Mouse (Mus musculus): ENCODE results near the gene Mrpl2. TPM values are rescaled to one million over a fixed set of nuclear protein-coding genes. Genes with fewer than 3 reads are reported as not detected.

Mrpl2 gene
- polyA plus RNA-seq, 1 experiment from 2014 or later, result 59.9 TPM

DNA sequence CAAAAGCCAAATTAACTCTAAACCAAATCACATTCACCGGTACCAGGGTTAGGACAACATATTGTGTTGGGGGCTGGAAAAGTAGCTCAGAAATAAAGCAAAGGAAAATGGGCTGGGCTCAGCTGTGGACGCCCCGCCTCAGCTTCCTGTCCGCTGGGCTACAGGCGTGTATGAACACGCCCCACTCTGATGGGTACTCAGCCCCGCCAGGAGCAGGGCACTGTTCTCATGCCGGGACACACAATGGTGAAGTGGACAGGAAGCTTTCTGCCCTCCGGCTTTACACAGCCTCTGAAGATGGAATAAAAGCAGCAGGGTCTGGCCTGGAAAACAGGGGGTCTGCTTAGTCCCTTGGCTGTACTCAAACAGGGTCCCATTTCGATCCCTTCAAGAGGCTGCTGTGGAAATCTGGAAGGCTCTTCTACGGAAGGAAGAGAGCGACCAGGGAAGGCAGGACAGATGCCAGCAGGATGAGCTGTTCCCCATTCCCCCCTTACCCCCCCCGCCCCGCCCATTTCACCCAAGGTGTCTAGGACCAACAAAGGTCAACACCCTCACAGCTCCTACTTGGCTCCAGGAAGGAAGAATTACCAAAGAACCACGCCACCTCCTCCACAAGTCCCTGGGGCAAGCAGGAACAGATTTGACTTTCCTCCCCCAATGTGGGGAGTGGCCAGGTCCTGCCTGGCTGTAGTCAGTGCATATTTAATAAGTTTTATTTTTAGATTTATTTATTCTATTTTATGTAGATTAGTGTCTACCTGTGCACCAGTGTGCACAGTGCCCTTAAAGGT is 36.1 kb upstream of the Mrpl2 start:
- no peak overlapping the region for H3K9ac ChIP-seq (replicated peaks; ENCODE audit: low read depth, low read length)
- H3K36me3 ChIP-seq (ENCODE audit: control insufficient read depth, insufficient read depth, low read length), result no peaks in the 10 kb centered on the region
- H3K27ac ChIP-seq (ENCODE audit: low read depth, low read length), result no peak overlapping the region
- no peaks in the 10 kb centered on the region for H3K9me3 ChIP-seq (ENCODE audit: control insufficient read depth, low read length)
- H3K4me3 ChIP-seq (ENCODE audit: low read depth, low read length), result no peak overlapping the region; the same call in 1 of the 2 replicates
- H3K4me1 ChIP-seq (ENCODE audit: control insufficient read depth, insufficient read depth, low read length), result peaks cover 10% of the 10 kb centered on the region; the same call in 1 of the 2 replicates
- ATAC-seq (ENCODE audit: low read depth), result no peak
- 48% methylated on average over 15 of the region's 15 CpGs for WGBS
- H3K27me3 ChIP-seq (ENCODE audit: control insufficient read depth, insufficient read depth, low read length), result no peaks in the 10 kb centered on the region
- no peak overlapping the region for H3K4me2 ChIP-seq (ENCODE audit: low read depth, low read length)

DNA sequence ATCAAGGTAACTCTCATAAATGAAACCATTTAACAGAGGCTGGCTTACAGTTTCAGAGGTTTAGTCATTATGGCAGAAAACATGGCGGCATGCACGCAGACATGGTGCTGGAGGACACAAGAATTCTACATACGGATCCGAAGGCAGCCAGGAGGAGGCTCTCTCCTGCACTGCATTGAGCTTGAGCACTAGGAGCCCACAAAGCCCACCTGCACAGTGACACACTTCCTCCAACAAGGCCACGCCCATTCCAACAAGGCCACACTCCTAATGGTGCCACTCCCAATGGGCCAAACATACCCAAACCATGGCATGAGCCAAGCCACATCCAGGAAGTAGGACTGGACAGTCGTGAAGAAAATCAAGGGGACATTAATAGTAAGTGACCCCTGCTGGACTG is 34.7 kb upstream of the Mrpl2 start:
- Histone ChIP-seq H3K27ac (ENCODE audit: low read depth, low read length) (no peak overlapping the region), H3K4me3 (ENCODE audit: low read depth, low read length) (no peak overlapping the region), H3K9me3 (ENCODE audit: control insufficient read depth, low read length) (no peaks in the 10 kb centered on the region), H3K36me3 (ENCODE audit: control insufficient read depth, insufficient read depth, low read length) (no peaks in the 10 kb centered on the region), H3K4me2 (ENCODE audit: low read depth, low read length) (no peak overlapping the region), H3K9ac (replicated peaks; ENCODE audit: low read depth, low read length) (no peak overlapping the region), H3K27me3 (ENCODE audit: control insufficient read depth, insufficient read depth, low read length) (no peaks in the 10 kb centered on the region), H3K4me1 (ENCODE audit: control insufficient read depth, insufficient read depth, low read length) (peaks cover 6% of the 10 kb centered on the region; the same call in 1 of the 2 replicates)
- 93% methylated on average over 6 of the region's 6 CpGs for WGBS
- ATAC-seq (ENCODE audit: low read depth), result no peak

DNA sequence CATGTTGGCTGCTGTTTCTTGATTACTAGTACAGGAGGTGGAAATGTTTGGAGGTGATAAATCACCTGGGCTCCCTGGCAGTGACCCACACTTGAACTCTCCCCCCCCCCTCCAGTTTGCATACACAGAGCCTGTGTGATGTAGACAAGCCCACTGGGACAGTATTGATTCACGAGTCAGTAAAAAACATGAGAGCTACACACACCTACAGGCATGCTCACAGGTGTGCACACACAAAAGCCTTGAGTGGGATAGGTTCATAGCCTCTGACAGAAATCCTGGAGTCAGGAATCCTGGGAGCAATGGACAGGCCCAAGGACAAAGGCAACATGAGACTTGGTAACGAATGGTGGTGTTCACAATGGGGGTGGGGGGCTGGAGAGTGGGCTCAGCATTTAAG is 33.8 kb upstream of the Mrpl2 start:
- H3K9me3 ChIP-seq (ENCODE audit: control insufficient read depth, low read length), result no peaks in the 10 kb centered on the region
- peaks cover 6% of the 10 kb centered on the region; the same call in 1 of the 2 replicates for H3K4me1 ChIP-seq (ENCODE audit: control insufficient read depth, insufficient read depth, low read length)
- WGBS, result 35% methylated on average over 2 of the region's 2 CpGs
- H3K27ac ChIP-seq (ENCODE audit: low read depth, low read length), result no peak overlapping the region
- no peak overlapping the region for H3K4me2 ChIP-seq (ENCODE audit: low read depth, low read length)
- no peaks in the 10 kb centered on the region for H3K36me3 ChIP-seq (ENCODE audit: control insufficient read depth, insufficient read depth, low read length)
- H3K9ac ChIP-seq (replicated peaks; ENCODE audit: low read depth, low read length), result no peak overlapping the region
- H3K27me3 ChIP-seq (ENCODE audit: control insufficient read depth, insufficient read depth, low read length), result no peaks in the 10 kb centered on the region
- no peak for ATAC-seq (ENCODE audit: low read depth)
- H3K4me3 ChIP-seq (ENCODE audit: low read depth, low read length), result no peak overlapping the region

DNA sequence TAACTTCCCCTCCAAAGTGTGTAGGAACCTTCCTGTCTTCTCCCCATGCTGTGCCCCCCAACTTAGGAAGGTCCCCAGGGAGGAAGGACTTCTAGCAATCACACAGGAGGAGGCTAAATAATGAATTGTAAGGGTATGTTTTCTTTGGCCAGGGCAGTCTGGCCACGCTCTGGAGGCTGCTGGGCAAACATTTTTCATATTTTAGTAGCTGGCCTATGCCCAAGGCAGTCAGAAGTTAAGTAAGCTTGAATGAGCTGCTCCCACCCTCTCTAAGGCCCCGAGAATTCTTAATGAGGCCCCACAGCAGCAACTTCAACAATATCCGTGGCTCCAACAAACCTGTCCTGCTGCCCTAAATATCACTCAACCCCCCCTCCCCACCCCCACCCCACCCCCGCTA is 33.2 kb upstream of the Mrpl2 start:
- no peaks in the 10 kb centered on the region for H3K9me3 ChIP-seq (ENCODE audit: control insufficient read depth, low read length)
- peaks cover 12% of the 10 kb centered on the region; the same call in 1 of the 2 replicates for H3K4me1 ChIP-seq (ENCODE audit: control insufficient read depth, insufficient read depth, low read length)
- H3K27ac ChIP-seq (ENCODE audit: low read depth, low read length), result no peak overlapping the region
- no peak overlapping the region for H3K4me3 ChIP-seq (ENCODE audit: low read depth, low read length)
- H3K27me3 ChIP-seq (ENCODE audit: control insufficient read depth, insufficient read depth, low read length), result no peaks in the 10 kb centered on the region
- 17% methylated on average over 4 of the region's 4 CpGs for WGBS
- no peak overlapping the region for H3K9ac ChIP-seq (replicated peaks; ENCODE audit: low read depth, low read length)
- H3K4me2 ChIP-seq (ENCODE audit: low read depth, low read length), result no peak overlapping the region
- ATAC-seq (ENCODE audit: low read depth), result no peak
- no peaks in the 10 kb centered on the region for H3K36me3 ChIP-seq (ENCODE audit: control insufficient read depth, insufficient read depth, low read length)

DNA sequence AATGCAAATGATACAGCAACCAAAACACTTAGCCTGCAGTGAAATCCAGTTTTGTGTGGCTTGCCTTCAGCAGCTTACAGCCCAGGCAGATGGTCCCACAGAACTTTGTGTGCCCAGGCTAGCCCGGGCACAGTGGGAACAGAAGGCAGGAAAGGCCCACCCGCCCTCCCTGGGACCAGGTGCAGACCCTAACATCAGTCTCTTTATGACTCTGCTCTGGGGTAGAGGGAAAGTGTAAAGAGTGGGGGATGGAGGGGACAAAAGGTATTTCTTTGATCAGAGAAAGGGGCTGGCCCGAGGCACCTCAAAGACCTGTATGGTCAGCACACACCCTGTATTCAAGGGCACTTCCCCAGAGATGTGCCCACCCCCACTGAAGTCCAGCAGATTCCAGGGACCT is 32.8 kb upstream of the Mrpl2 start:
- Histone ChIP-seq H3K36me3 (ENCODE audit: control insufficient read depth, insufficient read depth, low read length) (no peaks in the 10 kb centered on the region), H3K4me2 (ENCODE audit: low read depth, low read length) (no peak overlapping the region), H3K4me3 (ENCODE audit: low read depth, low read length) (no peak overlapping the region), H3K4me1 (ENCODE audit: control insufficient read depth, insufficient read depth, low read length) (peaks cover 13% of the 10 kb centered on the region; the same call in 1 of the 2 replicates), H3K9ac (replicated peaks; ENCODE audit: low read depth, low read length) (no peak overlapping the region), H3K27ac (ENCODE audit: low read depth, low read length) (no peak overlapping the region), H3K27me3 (ENCODE audit: control insufficient read depth, insufficient read depth, low read length) (no peaks in the 10 kb centered on the region), H3K9me3 (ENCODE audit: control insufficient read depth, low read length) (no peaks in the 10 kb centered on the region)
- WGBS, result 24% methylated on average over 3 of the region's 3 CpGs
- ATAC-seq (ENCODE audit: low read depth), result no peak

DNA sequence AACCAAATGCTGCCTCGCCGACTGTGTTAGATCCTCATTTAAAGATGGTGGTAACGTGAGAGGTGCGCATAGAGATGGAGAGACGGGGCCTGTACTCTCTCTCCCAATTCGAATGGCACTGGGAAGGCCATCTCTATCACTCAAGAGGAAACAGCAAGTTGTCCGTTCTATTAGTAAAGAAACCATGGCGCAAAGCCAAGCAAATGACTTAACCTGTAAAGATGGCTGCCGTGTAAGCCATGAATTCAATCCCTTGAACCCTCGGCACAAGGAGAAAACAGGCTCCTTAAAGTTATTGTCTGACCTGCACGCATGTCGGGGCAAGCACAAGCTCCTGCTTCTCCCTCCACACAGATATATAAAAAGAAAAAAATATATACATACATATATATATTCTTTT is 28.2 kb upstream of the Mrpl2 start:
- H3K36me3 ChIP-seq (ENCODE audit: control insufficient read depth, insufficient read depth, low read length), result no peaks in the 10 kb centered on the region
- no peak overlapping the region for H3K9ac ChIP-seq (replicated peaks; ENCODE audit: low read depth, low read length)
- 28% methylated on average over 12 of the region's 12 CpGs for whole genome bisulfite sequencing
- no peaks in the 10 kb centered on the region for H3K9me3 ChIP-seq (ENCODE audit: control insufficient read depth, low read length)
- H3K4me3 ChIP-seq (ENCODE audit: low read depth, low read length), result no peak overlapping the region
- no peaks in the 10 kb centered on the region for H3K27me3 ChIP-seq (ENCODE audit: control insufficient read depth, insufficient read depth, low read length)
- H3K4me1 ChIP-seq (ENCODE audit: control insufficient read depth, insufficient read depth, low read length), result peaks cover 45% of the 10 kb centered on the region
- H3K27ac ChIP-seq (ENCODE audit: low read depth, low read length), result no peak overlapping the region
- no peak overlapping the region for H3K4me2 ChIP-seq (ENCODE audit: low read depth, low read length)
- no peak for ATAC-seq (ENCODE audit: low read depth)

DNA sequence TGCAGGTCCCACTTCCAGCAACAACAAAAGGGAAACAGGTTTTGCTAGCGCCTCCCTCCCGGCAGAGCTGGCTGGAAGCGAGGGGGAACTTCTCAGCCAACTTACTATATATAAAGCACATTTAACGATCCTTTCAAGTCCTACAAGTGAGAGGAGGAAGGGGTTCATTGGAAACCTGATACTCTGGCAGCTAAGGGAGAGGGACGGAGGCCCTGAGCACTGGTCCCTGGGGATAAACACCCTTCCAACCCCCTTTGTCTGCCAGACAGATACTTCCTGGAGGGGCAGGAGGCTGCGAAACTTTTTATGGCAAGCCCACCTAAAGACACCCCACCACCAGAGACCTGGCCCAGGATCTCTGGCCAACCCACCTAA is 27.6 kb upstream of the Mrpl2 start:
- H3K4me1 ChIP-seq (ENCODE audit: control insufficient read depth, insufficient read depth, low read length), result peaks cover 41% of the 10 kb centered on the region
- H3K27me3 ChIP-seq (ENCODE audit: control insufficient read depth, insufficient read depth, low read length), result no peaks in the 10 kb centered on the region
- peak overlapping the region; percentile 48 for H3K27ac ChIP-seq (ENCODE audit: low read depth, low read length)
- WGBS, result 12% methylated on average over 6 of the region's 6 CpGs
- H3K9ac ChIP-seq (replicated peaks; ENCODE audit: low read depth, low read length), result peak overlapping the region; percentile 18; the same call in 1 of the 2 replicates
- no peaks in the 10 kb centered on the region for H3K9me3 ChIP-seq (ENCODE audit: control insufficient read depth, low read length)
- H3K36me3 ChIP-seq (ENCODE audit: control insufficient read depth, insufficient read depth, low read length), result no peaks in the 10 kb centered on the region
- peak overlapping the region; percentile 28; the same call in 1 of the 2 replicates for H3K4me2 ChIP-seq (ENCODE audit: low read depth, low read length)
- no peak overlapping the region for H3K4me3 ChIP-seq (ENCODE audit: low read depth, low read length)
- ATAC-seq (ENCODE audit: low read depth), result no peak

DNA sequence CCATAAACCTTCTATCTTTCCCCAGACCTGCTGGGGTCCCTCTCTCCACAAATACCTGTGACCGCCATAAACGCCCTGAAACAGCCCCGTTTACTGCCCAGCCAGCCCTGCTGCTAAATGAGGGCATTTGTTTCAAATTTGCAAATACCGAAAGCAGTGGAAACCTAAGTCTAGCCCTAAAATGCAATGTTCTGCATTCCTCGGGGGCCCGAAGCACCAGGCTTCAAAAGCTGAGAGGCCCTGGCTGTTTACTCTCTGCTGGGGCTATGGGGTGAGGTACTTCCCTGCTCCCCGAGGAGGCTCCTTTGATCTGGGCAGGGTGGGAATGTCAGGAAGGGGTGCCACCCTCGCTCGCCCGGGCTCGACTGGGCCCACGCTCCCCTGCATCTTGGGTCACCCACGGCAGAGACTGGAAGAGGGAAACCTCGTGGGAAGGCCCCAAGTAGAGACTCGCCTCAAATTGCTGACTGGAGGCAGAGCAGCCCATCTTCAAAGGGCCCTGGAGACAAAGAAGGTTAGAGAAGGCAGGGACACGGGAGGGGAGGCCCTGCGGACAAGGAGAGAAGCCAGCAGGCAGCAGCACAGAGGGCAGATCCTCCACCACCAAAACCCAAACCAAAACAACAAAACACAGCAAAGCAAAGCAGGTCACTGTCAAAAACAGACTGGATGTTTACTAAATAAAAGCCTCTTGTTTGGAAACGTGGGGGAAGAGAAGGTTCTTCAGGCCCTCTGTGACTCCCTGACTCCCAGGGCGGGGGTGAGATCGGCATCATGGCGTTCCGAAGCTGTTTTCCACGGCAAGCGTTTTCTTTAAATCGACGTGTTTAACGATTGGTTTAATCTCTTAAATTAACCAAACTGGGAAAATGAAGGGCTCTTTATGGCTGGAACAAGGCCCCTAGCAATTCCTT is 27.0 kb upstream of the Mrpl2 start:
- no peak overlapping the region for H3K4me3 ChIP-seq (ENCODE audit: low read depth, low read length)
- no peaks in the 10 kb centered on the region for H3K9me3 ChIP-seq (ENCODE audit: control insufficient read depth, low read length)
- no peaks in the 10 kb centered on the region for H3K36me3 ChIP-seq (ENCODE audit: control insufficient read depth, insufficient read depth, low read length)
- ATAC-seq (ENCODE audit: low read depth), result peak; percentile 38
- H3K4me1 ChIP-seq (ENCODE audit: control insufficient read depth, insufficient read depth, low read length), result peaks cover 46% of the 10 kb centered on the region
- H3K27me3 ChIP-seq (ENCODE audit: control insufficient read depth, insufficient read depth, low read length), result no peaks in the 10 kb centered on the region
- WGBS, result 8% methylated on average over 27 of the region's 27 CpGs
- H3K9ac ChIP-seq (replicated peaks; ENCODE audit: low read depth, low read length), result peak overlapping the region; percentile 18; the same call in 1 of the 2 replicates
- H3K4me2 ChIP-seq (ENCODE audit: low read depth, low read length), result peak overlapping the region; percentile 28
- H3K27ac ChIP-seq (ENCODE audit: low read depth, low read length), result peak overlapping the region; percentile 48

Data from neural tube, embryonic 14.5 days (tissue).